Mouse (Mus musculus) lung, adult 18-20 months (tissue): ENCODE measurements around the gene Nck1.

ENCODE experiments used
- DNase-seq, 2 experiments: peaks; one replicate each; pipeline ENCODE4 v3.0.0; 2022; ENCODE audit warnings: mixed read lengths in 2 of 2

Nck1 gene

GRCm38 (mm10) chr9:100468151-100468550, 77.8 kb downstream of the Nck1 start:
- no peak for DNase-seq

GRCm38 (mm10) chr9:100467653-100468052, 78.3 kb downstream of the Nck1 start:
- peak; percentile 80 to 88 for DNase-seq

GRCm38 (mm10) chr9:100466743-100467142, 79.2 kb downstream of the Nck1 start:
- peak; percentile 49 to 55 for DNase-seq

DNA sequence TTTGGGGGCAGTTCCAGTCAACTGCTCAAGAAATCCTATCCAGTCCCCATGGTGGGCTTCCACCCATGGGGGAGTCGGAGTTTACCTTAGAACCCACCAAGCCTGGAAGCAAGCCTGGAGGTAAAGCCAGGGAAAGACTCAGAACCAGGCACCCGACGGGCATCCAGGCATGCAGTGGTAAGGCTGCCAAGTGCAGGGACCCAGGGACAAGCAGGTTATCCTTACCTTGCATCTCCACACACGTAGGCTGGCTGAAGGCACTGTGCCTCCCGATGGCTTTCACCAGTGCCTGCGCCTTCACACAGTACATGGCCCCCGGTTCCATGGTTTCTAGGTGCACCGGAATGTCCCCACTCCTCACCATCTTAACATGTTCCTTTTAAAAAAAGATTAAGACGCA, 79.9 kb downstream of the Nck1 start:
- no peak for DNase-seq

- DNase-seq = no peak
Observed at GRCm38 (mm10) chr9:100465380-100465779, 80.6 kb downstream of the Nck1 start.

DNA sequence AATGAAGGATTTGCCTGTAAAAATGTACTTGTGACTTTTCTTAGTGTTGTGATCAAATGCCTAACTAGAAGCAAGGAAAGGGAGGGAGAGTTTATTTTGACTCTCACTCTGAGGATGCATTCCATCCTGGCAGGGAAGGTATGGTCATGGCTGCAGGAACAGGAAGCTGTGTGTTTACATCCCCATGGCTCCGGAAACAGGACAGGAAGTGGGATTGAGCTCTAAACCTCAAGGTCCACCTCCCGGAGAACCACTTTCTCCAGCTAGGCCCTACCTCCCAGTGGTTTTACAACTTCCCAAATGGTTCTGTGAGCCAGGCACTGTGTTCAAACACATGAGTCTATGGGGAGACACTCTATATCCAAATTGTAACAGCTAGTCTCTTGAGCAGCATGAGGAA, 82.2 kb downstream of the Nck1 start:
- DNase-seq = no peak

DNA sequence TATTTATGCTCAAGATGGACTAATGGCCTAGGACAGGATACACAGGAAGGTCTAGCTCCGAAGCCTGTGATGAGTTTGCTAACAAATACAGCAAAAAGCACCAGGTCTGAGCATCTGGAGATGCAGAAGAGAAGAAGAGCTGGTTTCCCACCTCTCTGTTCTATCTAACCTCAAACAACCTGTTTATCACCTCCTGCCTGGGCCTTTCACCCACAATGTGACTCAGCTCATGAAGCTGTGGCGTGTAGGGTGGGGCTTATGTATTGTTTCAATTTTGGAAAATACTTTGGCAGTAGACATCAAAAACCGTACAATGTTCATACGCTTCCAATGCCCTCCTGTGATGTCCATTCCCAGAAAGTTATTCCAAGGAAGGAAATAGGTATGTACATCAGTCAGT, 83.8 kb downstream of the Nck1 start:
- no peak for DNase-seq

GRCm38 (mm10) chr9:100461671-100462070, 84.3 kb downstream of the Nck1 start:
- DNase-seq = peak; percentile 83 to 88

GRCm38 (mm10) chr9:100460203-100460602, 85.7 kb downstream of the Nck1 start:
- DNase-seq = no peak

- no peak for DNase-seq
Observed at GRCm38 (mm10) chr9:100457971-100458681, 87.8 kb downstream of the Nck1 start.

GRCm38 (mm10) chr9:100454664-100454993, 91.3 kb downstream of the Nck1 start:
- DNase-seq = no peak

GRCm38 (mm10) chr9:100453944-100454663, 91.8 kb downstream of the Nck1 start:
- peak; percentile 70 to 85 for DNase-seq

DNA sequence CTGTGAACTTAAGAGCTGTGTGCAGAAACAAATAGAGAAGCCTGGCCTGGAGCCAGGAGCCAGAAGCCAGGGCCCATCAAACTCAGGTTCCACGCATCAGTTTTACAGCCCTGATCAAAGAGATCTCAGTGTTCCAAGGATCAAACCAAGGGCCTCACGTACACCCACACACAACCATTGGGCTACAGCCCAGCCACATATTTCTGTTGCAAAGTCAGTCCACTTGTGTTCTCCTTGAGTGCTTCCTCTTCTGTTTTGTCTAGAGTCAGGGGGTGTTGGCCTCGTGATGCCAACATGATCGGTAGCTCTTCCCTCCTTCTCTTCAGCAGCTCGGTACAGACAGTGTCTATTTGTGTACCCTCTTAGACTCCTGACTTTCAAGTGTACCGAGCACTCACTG, 93.5 kb downstream of the Nck1 start:
- DNase-seq = peak in 1 of 2 experiments; percentile 46

GRCm38 (mm10) chr9:100446059-100446686, 99.8 kb downstream of the Nck1 start:
- peak; percentile 67 to 71 for DNase-seq
